Mouse (Mus musculus) CH12.LX (cell line): Measurements from ENCODE around the gene Me3. TPM values are rescaled to one million over a fixed set of nuclear protein-coding genes. Genes with fewer than 3 reads are reported as not detected.

Source experiments
- DNase-seq: peaks from one replicate; pipeline ENCODE4 v3.0.0-alpha.2; 2013; ENCODE audit errors: extremely low read depth
- H3K27ac ChIP-seq: 2 replicates; pipeline ENCODE4 v1.5.1; 2012; ENCODE audit warnings: low read depth, mild to moderate bottlenecking, control low read depth, moderate library complexity; ENCODE audit not compliant: insufficient read depth
- H3K27me3 ChIP-seq: replicated peaks from 2 replicates; pipeline ENCODE3; 2012; ENCODE audit warnings: inconsistent platforms
- H3K36me3 ChIP-seq, 2 experiments: replicated peaks in 1 of 2; 2 replicates each; pipeline versions ENCODE3 to v1.6.1; 2012; ENCODE audit warnings: inconsistent platforms in 1 of 2, low read length in 1 of 2, mild to moderate bottlenecking in 1 of 2, mixed read lengths in 1 of 2, moderate library complexity in 1 of 2; ENCODE audit not compliant: control insufficient read depth in 1 of 2, insufficient read depth in 1 of 2
- H3K4me1 ChIP-seq, 2 experiments: 2 replicates each; pipeline ENCODE4 v1.6.1; 2012; ENCODE audit warnings: inconsistent platforms in 1 of 2, moderate library complexity in 1 of 2; ENCODE audit not compliant: insufficient read depth in 2 of 2, control insufficient read depth in 1 of 2
- H3K4me2 ChIP-seq: 2 replicates; pipeline ENCODE4 v1.6.1; 2012; ENCODE audit warnings: low read depth, mild to moderate bottlenecking, control low read depth; ENCODE audit not compliant: poor library complexity, insufficient read depth, severe bottlenecking
- H3K4me3 ChIP-seq, 3 experiments: fragments of 150-350 bp in 1 of 3; sonication (generic) in 1 of 3; replicated peaks in 1 of 3; 2 replicates each; pipeline versions ENCODE3 to v1.5.1; 2011 to 2012; ENCODE audit warnings: low read depth in 2 of 3, low read length in 2 of 3, mild to moderate bottlenecking in 2 of 3, moderate library complexity in 2 of 3, control low read depth in 1 of 3, improper control_type of control experiment in 1 of 3, inconsistent platforms in 1 of 3, mixed read lengths in 1 of 3; ENCODE audit not compliant: poor library complexity in 1 of 3
- H3K79me2 ChIP-seq: replicated peaks from 2 replicates; pipeline ENCODE4 v1.6.1; 2012; ENCODE audit warnings: mild to moderate bottlenecking, moderate library complexity; ENCODE audit not compliant: control insufficient read depth, poor library complexity, insufficient read depth, severe bottlenecking; ENCODE audit errors: extremely low read depth
- H3K9ac ChIP-seq: 2 replicates; pipeline ENCODE4 v1.6.1; 2012; ENCODE audit warnings: low read depth, mild to moderate bottlenecking, control low read depth, moderate library complexity; ENCODE audit not compliant: insufficient read depth
- H3K9me3 ChIP-seq: replicated peaks from 2 replicates; pipeline ENCODE3; 2012; ENCODE audit warnings: low read length, inconsistent platforms, mixed read lengths
- BHLHE40 ChIP-seq: IDR thresholded peaks from 2 replicates; pipeline ENCODE4 v1.6.1; 2011; ENCODE audit warnings: mild to moderate bottlenecking, low read depth, low read length, improper control_type of control experiment
- CHD1 ChIP-seq: IDR thresholded peaks from 2 replicates; pipeline ENCODE4 v1.6.1; 2012; ENCODE audit warnings: low read depth, low read length, improper control_type of control experiment, inconsistent platforms
- CHD2 ChIP-seq: IDR thresholded peaks from 2 replicates; pipeline ENCODE4 v1.6.1; 2011; ENCODE audit warnings: low read length, improper control_type of control experiment
- CTCF ChIP-seq, 2 experiments: IDR thresholded peaks in 1 of 2; conservative IDR thresholded peaks in 1 of 2; 2 replicates each; pipeline ENCODE4 v1.5.1; 2011 to 2012; ENCODE audit warnings: low read depth in 2 of 2, low read length in 2 of 2, improper control_type of control experiment in 1 of 2, inconsistent platforms in 1 of 2, mild to moderate bottlenecking in 1 of 2, moderate library complexity in 1 of 2
- E2F4 ChIP-seq: IDR thresholded peaks from 2 replicates; pipeline ENCODE4 v1.6.1; 2011; ENCODE audit warnings: low read depth, low read length, improper control_type of control experiment; ENCODE audit not compliant: insufficient replicate concordance
- EP300 ChIP-seq: IDR thresholded peaks from 2 replicates; pipeline ENCODE4 v1.6.1; 2011; ENCODE audit warnings: low read length, improper control_type of control experiment
- JUN ChIP-seq: IDR thresholded peaks from 2 replicates; pipeline ENCODE4 v1.6.1; 2011; ENCODE audit warnings: low read depth, mild to moderate bottlenecking, low read length, improper control_type of control experiment, moderate library complexity; ENCODE audit not compliant: insufficient read depth
- JUND ChIP-seq: conservative IDR thresholded peaks from 2 replicates; pipeline ENCODE4 v1.6.1; 2011; ENCODE audit warnings: low read depth, low read length, improper control_type of control experiment
- KAT2A ChIP-seq: IDR thresholded peaks from 2 replicates; pipeline ENCODE4 v1.6.1; 2012; ENCODE audit warnings: low read length, improper control_type of control experiment, inconsistent platforms; ENCODE audit not compliant: insufficient replicate concordance
- MEF2A ChIP-seq: IDR thresholded peaks from 2 replicates; pipeline ENCODE4 v1.6.1; 2014; ENCODE audit warnings: low read depth, mild to moderate bottlenecking, inconsistent platforms, low read length, improper control_type of control experiment, borderline replicate concordance
- NRF1 ChIP-seq: IDR thresholded peaks from 2 replicates; pipeline ENCODE4 v1.6.1; 2014; ENCODE audit warnings: low read depth, mild to moderate bottlenecking, inconsistent platforms, low read length, improper control_type of control experiment, moderate library complexity
- POLR2A ChIP-seq: IDR thresholded peaks from 2 replicates; pipeline ENCODE4 v1.6.1; 2011; ENCODE audit warnings: low read depth, mild to moderate bottlenecking, improper control_type of control experiment, low read length
- POLR2AphosphoS2 ChIP-seq: IDR thresholded peaks from 2 replicates; pipeline ENCODE4 v1.6.1; 2011; ENCODE audit warnings: low read depth, low read length, improper control_type of control experiment
- RAD21 ChIP-seq: IDR thresholded peaks from 2 replicates; pipeline ENCODE4 v1.6.1; 2011; ENCODE audit warnings: low read depth, mild to moderate bottlenecking, low read length, improper control_type of control experiment, moderate library complexity
- RCOR1 ChIP-seq: conservative IDR thresholded peaks from 2 replicates; pipeline ENCODE4 v1.6.1; 2012; ENCODE audit warnings: low read depth, mild to moderate bottlenecking, inconsistent platforms, low read length, improper control_type of control experiment
- UBTF ChIP-seq: IDR thresholded peaks from 2 replicates; pipeline ENCODE4 v1.6.1; 2012; ENCODE audit warnings: low read depth, mild to moderate bottlenecking, inconsistent platforms, low read length, improper control_type of control experiment, moderate library complexity
- ZKSCAN1 ChIP-seq: IDR thresholded peaks from 2 replicates; pipeline ENCODE4 v1.6.1; 2012; ENCODE audit warnings: low read depth, inconsistent platforms, low read length, improper control_type of control experiment, borderline replicate concordance
- ZMIZ1 ChIP-seq: IDR thresholded peaks from 2 replicates; pipeline ENCODE4 v1.6.1; 2012; ENCODE audit warnings: low read depth, mild to moderate bottlenecking, inconsistent platforms, low read length, improper control_type of control experiment
- ZNF384 ChIP-seq: IDR thresholded peaks from 2 replicates; pipeline ENCODE4 v1.6.1; 2012; ENCODE audit warnings: low read depth, low read length, improper control_type of control experiment, inconsistent platforms
- dilution Hi-C: fragments of 300-500 bp; cut with MboI; formaldehyde crosslinking; loops from 2 replicates; pipeline ENCODE4 v1.14.3; 2020; ENCODE audit warnings: low sequenced_read_pairs; ENCODE audit not compliant: extremely low pct_unique_long_range_greater_than_20kb, extremely low pct_ligation_motif_present
- in situ Hi-C: fragments of 300-500 bp; cut with MboI; formaldehyde crosslinking; loops from 3 replicates; pipeline ENCODE4 v1.14.3; 2019; ENCODE audit warnings: low sequenced_read_pairs, low pct_ligation_motif_present, low pct_unique_long_range_greater_than_20kb, mixed read lengths
- polyA plus RNA-seq: library from polyadenylated mRNA; unstranded; fragments of >175 nt; gene quantifications from 2 replicates; pipeline ENCODE4 v1.2.1, GENCODE M21; 2012; ENCODE audit warnings: low read depth; ENCODE audit not compliant: insufficient read length
- total RNA-seq, 2 experiments: library from RNA; depleted of rRNA; stranded (reverse); fragments of 300-350 nt in 1 of 2; fragments of >200 nt in 1 of 2; gene quantifications; 2 replicates each; pipeline ENCODE4 v1.2.3; 2012 to 2014

The Me3 gene
- total and polyA plus RNA-seq, 3 experiments: not detected

- Histone ChIP-seq H3K27me3 (no peaks in the 10 kb centered on the region), H3K4me2 (no peak overlapping the region), H3K9me3 (no peaks in the 10 kb centered on the region), H3K79me2 (no peaks in the 10 kb centered on the region), H3K4me1 (no peaks in the 10 kb centered on the region), H3K36me3 (no peaks in the 10 kb centered on the region), H3K4me3 (no peak overlapping the region), H3K9ac (no peak overlapping the region), H3K27ac (no peak overlapping the region)
- no peak for TF ChIP-seq ZMIZ1
- TF ChIP-seq CTCF (conservative IDR thresholded peaks at IDR 0.05 in 1 of 2, IDR thresholded peaks at IDR 0.05 in 1 of 2; ENCODE audit: low read depth in 2 of 2, low read length in 2 of 2): no peak
- no peak for TF ChIP-seq NRF1
- no peak for TF ChIP-seq RAD21
- no peak for TF ChIP-seq CHD2
- TF ChIP-seq E2F4: no peak
- no peak for TF ChIP-seq POLR2AphosphoS2
- TF ChIP-seq POLR2A: no peak
- no peak for TF ChIP-seq JUND
- TF ChIP-seq JUN: no peak
- TF ChIP-seq BHLHE40: no peak
- TF ChIP-seq KAT2A: no peak
- no peak for TF ChIP-seq CHD1
- TF ChIP-seq MEF2A: no peak
- no peak for TF ChIP-seq RCOR1
- no peak for TF ChIP-seq EP300
- TF ChIP-seq ZNF384: no peak
- no peak for TF ChIP-seq UBTF
- TF ChIP-seq ZKSCAN1: no peak
- in situ Hi-C loops (no loop called here), dilution Hi-C loops (no loop called here)
- no peak for DNase-seq
Measured at GRCm38 (mm10) chr7:89647864-89648263, 15.7 kb downstream of the Me3 start.

- no peak overlapping the region for H3K27ac ChIP-seq
- no peaks in the 10 kb centered on the region for H3K36me3 ChIP-seq
- no peak overlapping the region for H3K4me2 ChIP-seq
- H3K9ac ChIP-seq: no peak overlapping the region
- H3K9me3 ChIP-seq: no peaks in the 10 kb centered on the region
- H3K27me3 ChIP-seq: no peaks in the 10 kb centered on the region
- TF ChIP-seq CTCF (conservative IDR thresholded peaks at IDR 0.05 in 1 of 2, IDR thresholded peaks at IDR 0.05 in 1 of 2; ENCODE audit: low read depth in 2 of 2, low read length in 2 of 2): no peak
- TF ChIP-seq, all 38 proteins: peak for 0
- Histone ChIP-seq H3K4me3 (no peak overlapping the region), H3K79me2 (no peaks in the 10 kb centered on the region), H3K4me1 (peaks cover 0 to 6% of the 10 kb centered on the region in 2 experiments; a peak in 1 of 4 replicates)
- no peak for DNase-seq
- in situ Hi-C loops: loop anchor here (25.0 kb wide), 1 partner anchor 180 kb away; no protein-coding TSS in a partner anchor
- dilution Hi-C loops: no loop called here
Measured at GRCm38 (mm10) chr7:89657183-89657582, 25.0 kb downstream of the Me3 start.
